Mouse (Mus musculus) cerebellum, adult 2 months (tissue): Measurements from ENCODE around the gene Dapk1.

Experiments used
- CTCF ChIP-seq: fragments of 200-500 bp; IDR thresholded peaks from 2 replicates; pipeline ENCODE4 v1.5.1; 2011; ENCODE audit warnings: low read depth, mild to moderate bottlenecking, control low read depth, low read length, moderate library complexity, borderline replicate concordance; ENCODE audit not compliant: insufficient read depth
- POLR2A ChIP-seq: fragments of 200-500 bp; IDR thresholded peaks from 2 replicates; pipeline ENCODE4 v1.6.1; 2011; ENCODE audit warnings: low read length, control low read depth, borderline replicate concordance; ENCODE audit not compliant: insufficient read depth

DNA sequence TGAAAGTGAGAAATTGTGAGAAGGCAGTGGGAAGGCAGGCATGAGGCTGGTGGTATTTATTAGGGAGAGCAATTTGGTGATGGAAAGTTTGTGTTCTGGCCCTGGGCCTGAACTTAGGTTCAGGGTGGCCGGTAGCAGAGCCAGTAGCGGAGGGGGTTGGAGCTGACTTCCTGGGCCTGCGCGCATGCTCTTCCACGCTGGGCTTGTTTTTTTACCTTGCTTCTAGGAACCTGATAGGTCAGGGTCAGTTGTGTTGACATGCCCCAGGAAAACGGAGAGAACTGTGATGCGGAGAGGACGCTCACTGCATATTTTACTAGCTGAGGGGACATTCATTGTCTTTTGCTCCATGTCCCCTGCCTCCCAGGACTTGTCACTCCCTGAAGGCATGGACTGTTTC lies 5.7 kb downstream of the Dapk1 start:
- TF ChIP-seq POLR2A (no peak), CTCF (no peak)
